Mouse (Mus musculus) thymus, postnatal 10 days (tissue): ENCODE data around the gene Selenon.
"Not testable (repeated sequence)": the region's sequence is repeated elsewhere in the genome, so short reads cannot be mapped to it uniquely, and the experiment has no call there.

Source experiments
- DNase-seq, 2 experiments: peaks; one replicate each; pipeline ENCODE4 v3.0.0; 2021; ENCODE audit warnings: low spot score in 2 of 2

Gene Selenon

DNA sequence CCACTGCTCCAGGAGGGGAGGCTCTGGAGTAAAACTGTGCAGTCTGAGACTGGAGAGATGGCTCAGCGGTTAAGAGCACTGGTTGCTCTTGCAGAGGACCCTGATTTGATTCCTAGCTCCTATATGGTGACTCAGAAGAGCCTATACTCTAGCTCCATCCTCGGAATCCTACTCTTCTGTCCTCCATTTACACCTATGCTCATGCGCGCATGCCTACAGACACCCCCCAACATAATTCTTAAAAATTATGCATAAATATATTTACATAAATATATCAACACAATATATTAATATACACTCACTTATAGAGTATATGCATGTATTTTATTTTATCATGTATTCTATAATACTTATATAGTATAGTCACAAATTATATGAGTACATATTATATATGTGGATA lies 41.6 kb downstream of the Selenon start:
- DNase-seq: no peak

DNA sequence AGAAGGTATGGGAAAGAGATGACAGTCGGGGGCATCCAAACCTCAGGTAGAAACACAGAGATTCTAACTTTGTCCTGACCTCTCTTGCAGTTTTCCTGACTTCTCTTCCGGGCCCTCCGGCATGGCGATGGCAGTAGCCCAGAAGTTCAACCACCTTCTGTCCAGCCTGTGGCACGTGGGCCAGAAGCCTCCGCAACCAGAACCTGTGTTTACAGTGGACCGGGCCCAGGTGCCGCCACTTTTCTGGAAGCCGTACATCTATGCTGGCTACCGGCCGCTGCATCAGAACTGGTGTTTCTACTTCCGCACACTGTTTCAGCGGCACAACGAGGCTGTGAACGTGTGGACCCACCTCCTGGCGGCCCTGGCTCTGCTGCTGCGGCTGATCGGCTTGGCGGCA lies 45.3 kb downstream of the Selenon start:
- DNase-seq: no peak

GRCm38 (mm10) chr4:134505966-134506594 lies 45.9 kb downstream of the Selenon start:
- DNase-seq: no peak

GRCm38 (mm10) chr4:134505303-134505789 lies 46.6 kb downstream of the Selenon start:
- DNase-seq: no peak

DNA sequence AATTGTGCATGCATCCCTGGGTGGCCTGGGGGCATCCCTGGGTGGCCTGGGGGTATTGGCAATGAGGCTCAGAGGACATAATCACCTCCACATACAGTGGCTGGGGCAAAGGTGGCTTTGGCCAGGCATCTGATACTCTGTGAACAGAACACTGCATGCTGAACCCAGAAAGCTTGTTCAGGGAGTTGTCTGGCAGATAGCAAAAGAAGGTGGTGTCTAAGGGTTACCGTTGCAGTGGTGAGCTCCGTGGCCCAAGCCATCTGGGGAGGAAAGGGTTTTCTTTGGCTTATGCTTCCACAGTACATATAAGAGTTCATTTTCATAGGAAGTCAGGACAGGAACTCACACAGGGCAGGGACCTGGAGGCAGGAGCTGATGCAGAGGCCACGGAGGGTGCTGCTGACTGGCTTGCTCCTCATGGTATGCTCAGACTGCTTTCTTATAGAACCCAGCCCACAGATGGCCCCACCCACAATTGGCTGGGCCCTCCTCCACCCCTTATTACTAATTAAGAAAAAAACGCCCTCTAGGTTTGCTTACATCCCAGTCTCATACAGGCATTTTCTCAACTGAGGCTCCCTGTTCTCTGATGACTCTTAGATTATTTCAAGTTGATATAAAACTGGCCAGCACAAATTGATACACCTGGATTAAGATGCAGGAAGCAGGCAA lies 48.1 kb downstream of the Selenon start:
- DNase-seq: no peak

DNA sequence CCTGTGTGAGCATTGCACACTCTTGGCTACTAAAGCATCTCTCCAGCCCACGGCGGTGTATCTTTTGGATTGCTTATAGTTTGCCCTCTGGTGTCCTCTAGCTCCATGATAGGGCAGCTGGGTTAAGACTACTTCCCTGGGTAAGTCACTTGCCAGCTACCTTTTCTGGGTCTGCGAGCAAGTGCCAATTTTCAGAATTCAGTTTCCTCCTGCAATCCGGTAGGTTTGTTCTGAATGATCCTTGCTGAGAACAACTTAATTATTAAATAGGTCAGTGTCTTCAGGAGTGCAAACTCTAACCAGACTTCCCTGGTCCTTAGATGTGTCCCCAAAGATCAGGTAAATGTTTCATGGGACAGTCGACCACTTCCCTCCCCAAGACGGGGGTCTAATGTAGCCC lies 50.9 kb downstream of the Selenon start:
- DNase-seq: no peak

- not testable (repeated sequence) for DNase-seq
Measured at GRCm38 (mm10) chr4:134498983-134499382, 53.0 kb downstream of the Selenon start.

DNA sequence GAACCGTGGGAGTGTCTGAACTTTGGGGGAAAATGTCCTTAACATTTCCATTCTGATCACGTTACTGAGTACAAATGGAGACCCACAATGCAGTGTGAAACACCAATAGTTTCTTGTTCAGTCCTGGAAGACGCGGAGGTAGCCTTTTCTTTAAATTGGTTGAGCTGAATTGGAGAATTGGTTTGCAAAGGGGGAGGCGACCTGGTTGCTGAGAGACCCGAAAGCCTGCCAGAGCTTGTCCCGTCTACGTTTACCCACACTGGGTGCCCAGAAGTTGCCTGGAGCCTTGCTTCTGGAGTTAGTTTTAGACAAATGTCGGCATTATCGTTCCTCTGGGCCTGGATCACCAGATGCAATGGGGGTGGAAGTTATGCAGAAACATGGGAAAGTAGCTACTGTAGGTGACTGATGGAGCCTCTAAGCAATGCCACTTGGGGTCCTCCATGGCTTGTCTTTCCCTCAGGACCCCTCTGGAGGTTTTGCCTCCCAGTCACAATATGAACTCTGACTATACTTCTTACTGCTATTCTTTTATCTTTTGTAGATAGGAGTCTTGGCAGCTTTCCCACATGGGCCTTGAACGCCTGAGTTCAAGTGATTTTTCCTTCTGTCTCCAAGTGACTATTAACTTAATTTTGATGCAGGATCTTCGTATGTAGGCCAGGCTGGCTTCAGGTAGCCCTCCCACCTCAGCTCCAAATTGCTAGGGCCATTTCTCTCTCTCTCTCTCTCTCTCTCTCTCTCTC lies 53.8 kb downstream of the Selenon start:
- DNase-seq: no peak

- no peak for DNase-seq
Measured at GRCm38 (mm10) chr4:134497223-134497622, 54.7 kb downstream of the Selenon start.

GRCm38 (mm10) chr4:134496595-134497210 lies 55.3 kb downstream of the Selenon start, which contains the start of gene Paqr7:
Gene Paqr7 (plus strand): TSS chr4:134496697.
- peak in 1 of 2 experiments; percentile 45 for DNase-seq

GRCm38 (mm10) chr4:134495546-134495923 lies 56.4 kb downstream of the Selenon start:
- DNase-seq: no peak

GRCm38 (mm10) chr4:134494780-134495545 lies 57.0 kb downstream of the Selenon start:
- DNase-seq: peak; percentile 68 to 75

DNA sequence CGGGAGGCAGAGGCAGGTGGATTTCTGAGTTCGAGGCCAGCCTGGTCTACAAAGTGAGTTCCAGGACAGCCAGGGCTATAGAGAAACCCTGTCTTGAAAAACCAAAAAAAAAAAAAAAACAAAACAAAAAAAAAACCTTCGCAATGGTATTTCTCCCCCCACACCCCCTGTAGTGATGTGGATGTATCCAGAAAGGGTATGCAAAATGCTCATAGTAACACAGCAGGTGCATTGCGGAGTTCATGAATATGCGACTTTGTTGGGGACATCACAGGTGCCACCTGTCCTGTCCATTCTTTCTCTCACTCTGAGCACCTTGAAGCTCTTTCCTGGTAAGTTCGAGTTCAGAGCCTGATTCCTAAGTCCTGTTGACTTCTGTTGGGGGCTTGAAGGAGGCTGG lies 57.8 kb downstream of the Selenon start:
- not testable (repeated sequence) for DNase-seq

DNA sequence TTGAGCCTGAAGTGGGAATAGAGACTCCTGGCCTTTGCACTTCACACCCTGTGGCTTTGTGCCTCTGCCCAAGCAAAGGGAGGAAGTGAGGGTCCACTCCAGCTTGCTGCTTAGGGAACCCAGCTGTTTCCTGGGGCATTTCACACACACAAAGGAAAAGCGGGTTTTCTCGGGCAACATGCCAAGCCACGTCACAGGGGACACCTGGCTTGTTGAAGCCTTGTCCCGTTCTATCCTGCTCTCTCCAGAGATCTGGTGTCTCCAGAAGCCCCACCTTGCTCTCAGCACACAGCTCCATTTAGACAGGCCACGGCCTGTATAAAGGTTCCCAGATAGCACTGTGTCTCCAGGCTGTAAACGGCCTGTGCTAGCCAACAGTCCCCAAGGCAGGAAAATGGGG lies 60.2 kb downstream of the Selenon start:
- DNase-seq: no peak

- DNase-seq: no peak
Measured at GRCm38 (mm10) chr4:134489986-134490665, 61.8 kb downstream of the Selenon start.

DNA sequence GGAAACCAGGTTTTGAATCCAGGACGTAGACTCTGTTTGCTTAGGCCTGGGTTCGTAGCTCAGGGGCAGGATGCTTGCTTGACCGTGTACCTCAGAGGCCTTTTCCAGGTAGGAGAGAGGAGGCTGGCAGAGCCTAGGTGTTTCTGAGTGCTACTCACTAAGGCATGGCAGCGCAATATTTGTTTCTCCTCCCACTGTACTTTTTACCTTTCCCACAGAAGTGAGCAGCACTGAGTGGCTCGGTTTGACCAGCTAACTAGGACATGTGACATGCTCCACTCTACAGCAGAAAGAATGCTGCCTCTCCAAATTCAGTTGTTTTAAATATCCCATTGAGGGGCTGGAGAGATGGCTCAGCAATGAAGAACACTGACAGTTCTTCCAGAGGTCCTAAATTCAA lies 63.8 kb downstream of the Selenon start:
- DNase-seq: no peak
